Mouse (Mus musculus) forebrain, embryonic 12.5 days (tissue): ENCODE data around the gene Numa1. TPM values are rescaled to one million over a fixed set of nuclear protein-coding genes. Genes with fewer than 3 reads are reported as not detected.
A peak's percentile ranks its signal among the peaks of the same experiment; 100 is the strongest.
"Not testable (repeated sequence)": the region's sequence is repeated elsewhere in the genome, so short reads cannot be mapped to it uniquely, and the experiment has no call there.

ENCODE experiments used
- ATAC-seq: fragments of 200-750 bp; cut with Nextera tagmentation; 2 replicates; pipeline ENCODE4 v1.8.0; 2017; ENCODE audit warnings: moderate TSS enrichment; ENCODE audit not compliant: low FRiP score
- H3K27ac ChIP-seq: fragments of 300-500 bp; sonication (generic); 2 replicates; pipeline ENCODE4 v1.5.1; 2016; ENCODE audit warnings: mild to moderate bottlenecking
- H3K27me3 ChIP-seq: fragments of 300-500 bp; sonication (generic); 2 replicates; pipeline ENCODE4 v1.6.1; 2016; ENCODE audit warnings: mild to moderate bottlenecking
- H3K36me3 ChIP-seq: fragments of 300-500 bp; sonication (generic); replicated peaks from 2 replicates; pipeline ENCODE4 v1.6.1; 2016; ENCODE audit warnings: mild to moderate bottlenecking
- H3K4me1 ChIP-seq: fragments of 300-500 bp; sonication (generic); 2 replicates; pipeline ENCODE4 v1.6.1; 2016
- H3K4me2 ChIP-seq: fragments of 300-500 bp; sonication (generic); 2 replicates; pipeline ENCODE4 v1.6.1; 2016; ENCODE audit warnings: mild to moderate bottlenecking, moderate library complexity
- H3K4me3 ChIP-seq: fragments of 300-500 bp; sonication (generic); replicated peaks from 2 replicates; pipeline ENCODE4 v1.5.1; 2016; ENCODE audit warnings: mild to moderate bottlenecking
- H3K9ac ChIP-seq: fragments of 300-500 bp; sonication (generic); 2 replicates; pipeline ENCODE4 v1.6.1; 2016; ENCODE audit warnings: mild to moderate bottlenecking
- H3K9me3 ChIP-seq: fragments of 300-500 bp; sonication (generic); 2 replicates; pipeline ENCODE4 v1.6.1; 2016
- WGBS: fragments of 180-500 bp; shearing (Covaris S2); methylation state at CpG from one replicate; pipeline ENCODE4 v1.1.7; 2016; 5-methylcytosine and 5-hydroxymethylcytosine counted together
- polyA plus RNA-seq: library from polyadenylated mRNA; unstranded; fragments of >200 nt; fragmentation: Nextera tagmentation; extraction: Ambion mirVana; gene quantifications from 2 replicates; pipeline ENCODE4 v1.2.1, GENCODE M21; 2016

The Numa1 gene
- polyA plus RNA-seq, 1 experiment from 2014 or later = 112 TPM

DNA sequence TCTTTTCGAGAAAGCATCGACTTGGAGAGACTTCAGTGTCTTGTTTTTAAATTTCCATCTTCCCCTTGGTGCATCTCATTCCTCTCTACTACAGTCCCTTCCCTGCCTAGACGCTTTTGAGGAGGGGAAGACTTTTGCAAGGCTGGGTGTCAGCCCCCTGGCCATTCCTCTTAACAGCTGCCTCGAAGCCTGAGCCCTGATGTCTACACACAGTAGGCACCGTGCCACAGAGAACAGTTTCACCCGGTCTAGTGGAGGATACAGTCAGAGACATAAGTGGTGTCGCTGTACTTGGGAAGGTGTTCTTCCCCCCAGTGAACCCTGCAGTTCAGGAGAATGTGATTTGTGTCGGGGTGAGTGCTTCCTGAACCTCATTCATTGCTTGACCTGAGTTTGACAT is 27.2 kb upstream of the Numa1 start:
- H3K27me3 ChIP-seq = no peaks in the 10 kb centered on the region
- 78% methylated on average over 8 of the region's 8 CpGs for WGBS
- ATAC-seq = no peak
- H3K36me3 ChIP-seq = peaks cover 31% of the 10 kb centered on the region
- H3K9me3 ChIP-seq = no peaks in the 10 kb centered on the region
- H3K4me2 ChIP-seq = peak overlapping the region; percentile 68
- peaks cover 27% of the 10 kb centered on the region for H3K4me1 ChIP-seq
- no peak overlapping the region for H3K27ac ChIP-seq
- H3K4me3 ChIP-seq = peak overlapping the region; percentile 78
- H3K9ac ChIP-seq = peak overlapping the region; percentile 83

DNA sequence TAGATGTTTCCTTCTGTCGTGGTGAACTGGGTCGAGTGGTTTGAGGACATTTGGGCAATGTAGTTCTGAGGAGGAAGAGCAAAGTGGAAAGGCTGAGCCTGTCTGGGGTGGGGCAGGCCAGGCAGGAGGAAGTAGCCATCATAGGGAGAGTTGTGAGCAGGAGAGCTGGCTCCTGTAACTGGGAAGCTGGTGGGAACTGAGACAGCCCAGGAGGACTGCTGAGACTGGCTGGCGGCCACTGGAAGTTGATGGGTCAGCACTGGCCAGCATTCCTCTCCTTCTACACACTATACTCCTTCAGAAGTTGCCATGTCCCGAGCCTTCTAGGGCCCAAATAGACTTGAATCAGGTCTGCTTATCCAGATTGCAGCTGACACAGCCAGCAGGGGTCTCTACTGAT is 25.5 kb upstream of the Numa1 start:
- 87% methylated on average over 4 of the region's 4 CpGs for WGBS
- H3K27ac ChIP-seq = no peak overlapping the region
- peaks cover 27% of the 10 kb centered on the region for H3K4me1 ChIP-seq
- no peak for ATAC-seq
- no peak overlapping the region for H3K4me2 ChIP-seq
- H3K36me3 ChIP-seq = peaks cover 37% of the 10 kb centered on the region
- no peak overlapping the region for H3K9ac ChIP-seq
- no peaks in the 10 kb centered on the region for H3K27me3 ChIP-seq
- no peak overlapping the region for H3K4me3 ChIP-seq
- no peaks in the 10 kb centered on the region for H3K9me3 ChIP-seq

DNA sequence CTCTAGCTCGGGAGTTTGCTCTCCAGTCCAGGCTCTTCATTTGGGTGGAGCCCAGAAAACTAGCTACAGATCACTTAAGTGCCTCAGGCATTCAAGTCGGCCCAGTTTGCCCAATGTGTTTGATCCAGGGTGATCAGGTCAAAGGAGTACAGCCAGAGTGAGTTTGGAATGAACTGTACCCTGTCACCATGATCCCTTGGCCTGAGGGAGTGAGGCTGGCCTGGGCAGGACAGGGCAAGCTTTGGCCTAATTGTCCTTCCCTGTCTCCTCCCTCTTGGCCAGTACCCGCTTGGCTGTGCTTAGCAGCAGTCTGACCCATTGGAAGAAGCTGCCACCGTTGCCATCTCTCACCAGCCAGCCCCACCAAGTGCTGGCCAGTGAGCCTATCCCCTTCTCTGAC is 23.8 kb upstream of the Numa1 start:
- H3K27me3 ChIP-seq = no peaks in the 10 kb centered on the region
- H3K9ac ChIP-seq = no peak overlapping the region
- H3K4me3 ChIP-seq = no peak overlapping the region
- no peak overlapping the region for H3K27ac ChIP-seq
- H3K36me3 ChIP-seq = peaks cover 49% of the 10 kb centered on the region
- H3K9me3 ChIP-seq = no peaks in the 10 kb centered on the region
- no peak overlapping the region for H3K4me2 ChIP-seq
- 87% methylated on average over 4 of the region's 4 CpGs for WGBS
- H3K4me1 ChIP-seq = peaks cover 23% of the 10 kb centered on the region
- no peak for ATAC-seq

DNA sequence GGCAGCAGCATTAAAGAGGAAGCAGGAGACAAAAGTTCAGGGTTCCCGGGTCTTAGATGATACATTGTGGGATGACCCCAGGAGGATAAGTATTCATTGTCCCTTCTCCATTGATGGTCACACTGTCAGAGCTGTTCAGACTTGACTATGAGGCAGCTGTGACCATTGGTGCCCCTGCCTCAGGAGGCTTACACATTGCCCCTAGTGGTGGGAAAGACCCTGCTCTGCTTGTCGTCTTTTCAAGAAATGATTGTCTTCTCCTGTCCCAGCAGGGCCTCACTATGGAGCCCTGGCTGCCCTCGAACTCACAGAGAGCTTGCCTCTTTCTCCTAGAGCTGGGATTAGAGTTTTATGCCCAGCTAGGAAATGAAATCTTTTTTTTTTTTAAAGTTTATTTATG is 21.9 kb upstream of the Numa1 start:
- Histone ChIP-seq H3K4me2 (no peak overlapping the region), H3K9me3 (no peaks in the 10 kb centered on the region), H3K9ac (no peak overlapping the region), H3K4me1 (peaks cover 13% of the 10 kb centered on the region), H3K4me3 (no peak overlapping the region), H3K36me3 (peaks cover 55% of the 10 kb centered on the region), H3K27me3 (no peaks in the 10 kb centered on the region), H3K27ac (no peak overlapping the region)
- 65% methylated on average over 3 of the region's 3 CpGs for WGBS
- ATAC-seq = no peak

DNA sequence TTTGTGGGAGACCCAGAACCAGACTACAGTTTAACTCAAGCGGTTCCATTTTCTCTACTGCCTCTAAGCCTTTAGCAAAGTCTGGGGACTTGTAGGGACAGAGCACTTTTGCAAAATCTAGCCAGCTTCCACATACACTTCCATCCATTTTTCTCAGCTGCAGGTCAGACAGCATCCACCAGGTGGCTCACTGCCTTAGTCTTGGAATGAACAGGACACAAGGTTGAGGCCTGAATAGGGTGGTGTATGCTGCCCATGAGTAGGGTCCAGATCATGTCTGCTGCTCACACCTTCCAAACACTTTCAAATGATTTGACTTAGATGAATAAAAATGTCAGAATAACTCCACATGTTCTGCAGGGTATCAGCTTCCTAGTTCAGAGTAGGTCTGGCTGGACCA is 15.8 kb upstream of the Numa1 start:
- Histone ChIP-seq H3K27ac (no peak overlapping the region), H3K4me1 (no peaks in the 10 kb centered on the region), H3K36me3 (peaks cover 21% of the 10 kb centered on the region), H3K4me2 (no peak overlapping the region), H3K9me3 (no peaks in the 10 kb centered on the region), H3K9ac (no peak overlapping the region), H3K4me3 (no peak overlapping the region), H3K27me3 (no peaks in the 10 kb centered on the region)
- peak; percentile 77 for ATAC-seq
- 23% methylated on average over 1 of the region's 1 CpGs for WGBS

DNA sequence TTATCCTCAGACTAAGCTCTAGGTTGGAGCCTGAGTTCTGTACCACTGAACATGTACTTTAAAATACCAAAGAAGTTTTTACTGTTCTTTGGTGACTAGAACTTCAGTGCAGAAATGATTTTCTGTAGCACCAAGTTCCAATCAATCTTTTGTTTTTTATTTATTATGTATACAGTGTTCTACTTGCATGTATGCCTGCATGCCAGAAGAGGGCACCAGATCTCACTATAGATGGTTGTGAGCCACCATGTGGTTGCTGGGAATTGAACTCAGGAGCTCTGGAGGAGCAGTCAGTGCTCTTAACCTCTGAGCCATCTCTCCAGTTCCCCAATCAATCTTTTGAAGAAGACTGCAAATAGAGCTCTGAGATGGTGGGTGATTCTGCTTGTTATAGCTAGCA is 8.0 kb upstream of the Numa1 start:
- not testable (repeated sequence) for H3K4me2 ChIP-seq, H3K9ac ChIP-seq, H3K9me3 ChIP-seq, H3K4me1 ChIP-seq, H3K27me3 ChIP-seq, H3K36me3 ChIP-seq, ATAC-seq, H3K27ac ChIP-seq, H3K4me3 ChIP-seq

DNA sequence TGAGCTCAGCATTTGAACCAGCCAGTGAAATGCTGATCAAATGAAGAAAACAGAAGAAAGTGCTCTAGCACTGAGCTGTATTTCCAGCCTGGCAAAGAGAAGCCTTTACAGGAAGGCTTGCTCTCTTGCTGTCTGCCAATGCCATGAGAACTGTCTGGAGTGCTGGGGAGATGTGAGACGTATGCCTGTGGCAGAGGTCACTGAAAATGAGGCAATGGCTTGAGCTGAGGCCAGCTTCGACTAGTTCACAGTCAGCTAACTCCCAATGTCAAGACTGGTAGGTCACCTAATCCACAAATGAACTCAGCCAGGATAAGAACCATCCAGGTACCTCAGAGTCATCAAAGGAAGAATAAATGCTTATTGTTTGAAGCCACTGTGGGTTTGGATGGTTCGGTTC is 5.8 kb upstream of the Numa1 start:
- WGBS = 93% methylated on average over 3 of the region's 3 CpGs
- H3K27me3 ChIP-seq = no peaks in the 10 kb centered on the region
- H3K4me2 ChIP-seq = no peak overlapping the region
- no peak overlapping the region for H3K27ac ChIP-seq
- no peaks in the 10 kb centered on the region for H3K36me3 ChIP-seq
- H3K4me1 ChIP-seq = peaks cover 6% of the 10 kb centered on the region
- H3K9ac ChIP-seq = no peak overlapping the region
- H3K4me3 ChIP-seq = no peak overlapping the region
- ATAC-seq = no peak
- no peaks in the 10 kb centered on the region for H3K9me3 ChIP-seq

DNA sequence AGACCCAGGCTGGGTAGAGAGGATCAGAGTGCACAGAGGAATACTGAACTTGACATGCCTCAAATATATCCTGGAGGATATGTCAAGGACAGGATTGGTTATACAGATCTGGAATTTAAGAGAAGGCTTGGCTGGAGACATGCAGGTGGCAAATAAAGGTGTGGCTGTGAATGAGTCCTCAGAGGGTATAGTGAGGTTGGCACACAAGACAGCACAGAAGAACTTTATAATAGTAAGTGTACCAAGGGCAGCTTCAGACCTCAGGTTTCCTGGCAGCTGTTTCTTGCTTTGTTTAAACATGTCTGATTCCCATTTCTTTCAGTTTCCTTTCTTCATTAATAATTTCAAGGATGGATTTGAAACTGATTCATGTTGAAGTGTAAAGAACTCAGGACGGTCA is 1.4 kb upstream of the Numa1 start:
- 93% methylated on average over 1 of the region's 1 CpGs for WGBS
- no peaks in the 10 kb centered on the region for H3K27me3 ChIP-seq
- no peak for ATAC-seq
- H3K27ac ChIP-seq = no peak overlapping the region
- H3K36me3 ChIP-seq = peaks cover 3% of the 10 kb centered on the region; the same call in 1 of the 2 replicates
- no peaks in the 10 kb centered on the region for H3K9me3 ChIP-seq
- no peak overlapping the region for H3K9ac ChIP-seq
- peak overlapping the region; percentile 73; the same call in 1 of the 2 replicates for H3K4me2 ChIP-seq
- no peak overlapping the region for H3K4me3 ChIP-seq
- peaks cover 23% of the 10 kb centered on the region for H3K4me1 ChIP-seq

DNA sequence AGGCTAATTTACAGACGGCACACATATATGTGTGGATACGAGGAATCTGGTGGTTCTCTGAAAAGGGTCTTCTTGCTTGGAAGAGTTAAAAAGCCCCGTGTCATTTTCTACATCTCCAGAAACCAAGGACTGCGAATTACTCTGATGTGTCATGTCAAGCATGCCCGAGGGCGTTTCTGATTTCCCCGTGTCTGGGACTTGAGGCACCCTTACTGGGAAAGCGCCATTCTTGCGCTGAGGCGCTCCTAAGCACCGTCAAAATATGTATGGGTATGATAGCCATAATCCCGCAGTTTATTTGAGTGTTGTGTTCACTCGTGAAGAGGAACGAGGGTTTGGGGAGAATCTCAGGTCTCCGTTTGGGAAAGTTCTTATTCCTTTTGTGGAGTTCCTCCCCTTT is 611 bp upstream of the Numa1 start:
- Histone ChIP-seq H3K9ac (peak overlapping the region; percentile 68), H3K4me1 (peaks cover 23% of the 10 kb centered on the region), H3K36me3 (peaks cover 5% of the 10 kb centered on the region; the same call in 1 of the 2 replicates), H3K27ac (no peak overlapping the region), H3K4me3 (peak overlapping the region; percentile 90), H3K9me3 (no peaks in the 10 kb centered on the region), H3K4me2 (peak overlapping the region; percentile 73), H3K27me3 (no peaks in the 10 kb centered on the region)
- WGBS = 7% methylated on average over 15 of the region's 15 CpGs
- ATAC-seq = peak; percentile 49

DNA sequence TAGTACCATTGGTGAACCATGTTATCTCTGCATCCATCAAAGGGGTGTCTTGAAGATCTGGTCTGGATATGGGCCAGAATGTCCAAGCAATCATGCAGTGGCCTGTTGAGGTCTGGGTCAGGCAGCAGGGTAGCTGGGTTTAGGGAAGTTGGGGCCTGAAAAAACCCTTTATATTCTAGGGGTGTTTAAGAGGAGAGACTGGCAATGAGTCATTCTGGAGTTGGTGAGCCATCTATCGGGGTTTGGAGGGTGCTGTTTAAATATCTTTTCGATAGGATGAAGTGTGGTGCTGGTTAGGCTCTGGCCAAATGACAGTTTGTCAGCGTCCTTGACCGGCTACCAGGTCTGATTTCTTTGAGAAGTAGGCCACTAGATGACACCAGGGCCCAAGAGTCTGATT is 2.0 kb downstream of the Numa1 start:
- Histone ChIP-seq H3K4me2 (peak overlapping the region; percentile 74; the same call in 1 of the 2 replicates), H3K36me3 (peaks cover 14% of the 10 kb centered on the region; the same call in 1 of the 2 replicates), H3K27ac (no peak overlapping the region), H3K4me1 (peaks cover 23% of the 10 kb centered on the region), H3K27me3 (no peaks in the 10 kb centered on the region), H3K9me3 (no peaks in the 10 kb centered on the region), H3K4me3 (no peak overlapping the region), H3K9ac (no peak overlapping the region)
- ATAC-seq = no peak
- WGBS = 98% methylated on average over 4 of the region's 4 CpGs

DNA sequence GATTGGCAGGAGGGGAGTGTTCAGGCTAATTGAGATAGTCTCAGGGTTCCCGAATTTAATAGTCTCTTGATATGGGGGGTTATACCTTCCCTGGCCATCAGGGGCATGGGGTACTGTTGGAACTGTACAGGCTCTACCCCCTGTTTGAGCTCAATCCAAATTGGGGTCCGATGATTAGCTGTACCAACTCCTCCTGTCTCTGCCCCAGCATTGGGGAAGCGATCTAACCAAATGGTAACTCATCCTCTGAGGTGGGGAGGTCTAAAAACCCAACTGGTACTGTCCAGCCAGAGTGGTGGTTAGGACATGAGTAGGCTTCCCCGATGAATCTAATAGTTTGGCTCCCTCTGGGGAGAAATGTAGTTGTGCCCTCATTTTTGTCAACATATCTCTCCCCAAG is 3.1 kb downstream of the Numa1 start:
- Histone ChIP-seq H3K36me3 (peaks cover 14% of the 10 kb centered on the region; the same call in 1 of the 2 replicates), H3K4me1 (peaks cover 23% of the 10 kb centered on the region), H3K4me2 (no peak overlapping the region), H3K27me3 (no peaks in the 10 kb centered on the region), H3K9me3 (no peaks in the 10 kb centered on the region), H3K4me3 (no peak overlapping the region), H3K9ac (no peak overlapping the region), H3K27ac (no peak overlapping the region)
- ATAC-seq = no peak
- WGBS = 94% methylated on average over 4 of the region's 4 CpGs

DNA sequence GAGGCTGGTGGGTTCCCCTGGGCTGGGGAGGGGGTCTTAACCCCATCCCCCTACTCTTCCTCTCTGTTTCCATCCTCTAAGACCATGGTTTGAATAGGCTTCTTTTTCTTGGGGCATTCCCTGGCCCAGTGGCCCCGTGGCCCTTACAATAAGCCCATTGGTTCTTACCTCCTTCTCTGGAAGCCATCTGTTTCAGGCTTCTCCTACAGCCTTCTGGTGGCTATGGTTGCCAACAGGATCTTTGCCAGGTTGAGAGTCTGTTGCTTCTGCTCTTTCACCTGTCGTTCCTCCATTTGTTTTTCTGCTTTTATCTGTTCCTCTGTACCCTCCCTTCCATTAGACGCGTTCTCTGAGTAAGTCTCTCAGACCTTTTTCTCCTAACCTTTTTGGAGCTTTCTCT is 3.7 kb downstream of the Numa1 start:
- WGBS = 97% methylated on average over 4 of the region's 4 CpGs
- no peak for ATAC-seq
- no peak overlapping the region for H3K9ac ChIP-seq
- H3K27ac ChIP-seq = no peak overlapping the region
- H3K4me3 ChIP-seq = no peak overlapping the region
- H3K27me3 ChIP-seq = no peaks in the 10 kb centered on the region
- H3K9me3 ChIP-seq = no peaks in the 10 kb centered on the region
- peaks cover 20% of the 10 kb centered on the region for H3K4me1 ChIP-seq
- no peak overlapping the region for H3K4me2 ChIP-seq
- peaks cover 14% of the 10 kb centered on the region; the same call in 1 of the 2 replicates for H3K36me3 ChIP-seq

DNA sequence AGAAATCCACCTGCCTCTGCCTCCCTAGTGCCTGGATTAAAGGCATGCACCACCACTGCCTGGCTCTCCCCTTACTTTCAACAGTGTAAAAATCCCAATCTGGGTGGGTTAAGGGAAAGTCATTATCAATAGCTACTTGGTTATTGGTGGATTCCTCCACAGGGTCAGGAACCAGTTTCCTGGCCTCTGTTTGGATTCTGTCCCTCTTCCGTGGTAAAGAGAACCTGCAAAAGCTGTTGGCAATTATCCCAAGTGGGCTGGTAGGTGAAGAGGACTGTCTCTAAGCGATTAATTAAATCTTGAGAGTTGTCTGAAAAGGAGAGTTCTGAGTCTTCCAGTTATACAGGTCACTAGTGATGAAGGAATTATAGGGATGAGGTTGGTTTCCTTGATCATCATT is 4.4 kb downstream of the Numa1 start:
- H3K27ac ChIP-seq = no peak overlapping the region
- H3K27me3 ChIP-seq = no peaks in the 10 kb centered on the region
- no peak overlapping the region for H3K9ac ChIP-seq
- ATAC-seq = no peak
- H3K4me2 ChIP-seq = no peak overlapping the region
- peaks cover 17% of the 10 kb centered on the region for H3K4me1 ChIP-seq
- WGBS = 83% methylated on average over 2 of the region's 2 CpGs
- H3K36me3 ChIP-seq = peaks cover 14% of the 10 kb centered on the region; the same call in 1 of the 2 replicates
- H3K4me3 ChIP-seq = no peak overlapping the region
- no peaks in the 10 kb centered on the region for H3K9me3 ChIP-seq
